Mouse (Mus musculus) ES-Bruce4 (cell line): Measurements from ENCODE around the gene Cacng5. TPM values are rescaled to one million over a fixed set of nuclear protein-coding genes. Genes with fewer than 3 reads are reported as not detected.

Source experiments
- H3K27ac ChIP-seq: 2 replicates; pipeline ENCODE4 v1.5.1; 2012; ENCODE audit warnings: low read length, inconsistent platforms; ENCODE audit not compliant: insufficient read depth
- H3K27me3 ChIP-seq: 2 replicates; pipeline ENCODE4 v1.6.1; 2012; ENCODE audit warnings: mild to moderate bottlenecking, low read length, inconsistent platforms; ENCODE audit not compliant: control insufficient read depth, poor library complexity, insufficient read depth, severe bottlenecking
- H3K36me3 ChIP-seq: 2 replicates; pipeline ENCODE4 v1.6.1; 2012; ENCODE audit warnings: inconsistent platforms, mild to moderate bottlenecking, low read length, moderate library complexity; ENCODE audit not compliant: control insufficient read depth, poor library complexity, insufficient read depth, severe bottlenecking
- H3K4me1 ChIP-seq: one replicate; pipeline ENCODE4 v1.8.1; 2011; ENCODE audit warnings: low read length; ENCODE audit not compliant: control insufficient read depth, insufficient read depth
- H3K4me3 ChIP-seq: 2 replicates; pipeline ENCODE4 v1.5.1; 2011; ENCODE audit warnings: low read depth, mild to moderate bottlenecking, low read length
- H3K9ac ChIP-seq: 2 replicates; pipeline ENCODE4 v1.6.1; 2012; ENCODE audit warnings: low read depth, mild to moderate bottlenecking, inconsistent platforms; ENCODE audit not compliant: poor library complexity, severe bottlenecking
- H3K9me3 ChIP-seq: replicated peaks from 2 replicates; pipeline ENCODE4 v1.6.1; 2012; ENCODE audit warnings: mild to moderate bottlenecking, low read length, inconsistent platforms; ENCODE audit not compliant: control insufficient read depth, poor library complexity, insufficient read depth, severe bottlenecking
- CTCF ChIP-seq: IDR thresholded peaks from one replicate; pipeline ENCODE4 v1.8.1; 2011; ENCODE audit warnings: low read depth, low read length
- EP300 ChIP-seq: IDR thresholded peaks from 2 replicates; pipeline ENCODE4 v1.6.1; 2011; ENCODE audit warnings: low read depth, low read length; ENCODE audit not compliant: insufficient read depth
- POLR2A ChIP-seq: IDR thresholded peaks from one replicate; pipeline ENCODE4 v1.8.1; 2011; ENCODE audit warnings: low read length; ENCODE audit not compliant: insufficient read depth
- polyA plus RNA-seq: library from polyadenylated mRNA; stranded (reverse); fragments of >200 nt; gene quantifications from 2 replicates; pipeline ENCODE4 v1.2.4, GENCODE M21; 2011; ENCODE audit warnings: low read depth; ENCODE audit not compliant: missing spikeins, insufficient read depth, insufficient read length

The Cacng5 gene
- polyA plus RNA-seq, 1 experiment, result 0.37 TPM

- TF ChIP-seq CTCF, result no peak
- TF ChIP-seq POLR2A, result no peak
- TF ChIP-seq EP300, result no peak
- H3K27me3 ChIP-seq, result no peaks in the 10 kb centered on the region
- no peak overlapping the region for H3K4me3 ChIP-seq
- H3K27ac ChIP-seq, result no peak overlapping the region
- H3K4me1 ChIP-seq, result no peaks in the 10 kb centered on the region
- H3K9me3 ChIP-seq, result no peaks in the 10 kb centered on the region
- H3K36me3 ChIP-seq, result no peaks in the 10 kb centered on the region
- H3K9ac ChIP-seq, result no peak overlapping the region
Measured at GRCm38 (mm10) chr11:107947951-107948350, 33.1 kb upstream of the Cacng5 start.

GRCm38 (mm10) chr11:107946823-107947222, 32.0 kb upstream of the Cacng5 start:
- Histone ChIP-seq H3K27ac (no peak overlapping the region), H3K9ac (no peak overlapping the region), H3K4me1 (no peaks in the 10 kb centered on the region), H3K9me3 (no peaks in the 10 kb centered on the region), H3K4me3 (no peak overlapping the region), H3K36me3 (no peaks in the 10 kb centered on the region), H3K27me3 (no peaks in the 10 kb centered on the region)
- TF ChIP-seq EP300 (no peak), CTCF (no peak), POLR2A (no peak)

GRCm38 (mm10) chr11:107936929-107937328, 22.1 kb upstream of the Cacng5 start:
- Histone ChIP-seq H3K27ac (no peak overlapping the region), H3K36me3 (no peaks in the 10 kb centered on the region), H3K27me3 (no peaks in the 10 kb centered on the region; the same call in 1 of the 2 replicates), H3K4me1 (no peaks in the 10 kb centered on the region), H3K9ac (no peak overlapping the region), H3K9me3 (peaks cover 11% of the 10 kb centered on the region), H3K4me3 (no peak overlapping the region)
- TF ChIP-seq EP300 (no peak), CTCF (no peak), POLR2A (no peak)

GRCm38 (mm10) chr11:107931721-107932120, 16.9 kb upstream of the Cacng5 start:
- H3K4me3 ChIP-seq, result no peak overlapping the region
- H3K27ac ChIP-seq, result no peak overlapping the region
- no peak overlapping the region for H3K9ac ChIP-seq
- H3K4me1 ChIP-seq, result no peaks in the 10 kb centered on the region
- H3K36me3 ChIP-seq, result no peaks in the 10 kb centered on the region
- H3K27me3 ChIP-seq, result no peaks in the 10 kb centered on the region
- TF ChIP-seq EP300 (no peak), CTCF (no peak), POLR2A (no peak)
- H3K9me3 ChIP-seq, result no peaks in the 10 kb centered on the region

- Histone ChIP-seq H3K4me1 (no peaks in the 10 kb centered on the region), H3K4me3 (no peak overlapping the region), H3K9ac (no peak overlapping the region), H3K27me3 (no peaks in the 10 kb centered on the region), H3K36me3 (no peaks in the 10 kb centered on the region), H3K9me3 (no peaks in the 10 kb centered on the region), H3K27ac (no peak overlapping the region)
- no peak for TF ChIP-seq CTCF
- no peak for TF ChIP-seq POLR2A
- no peak for TF ChIP-seq EP300
Measured at GRCm38 (mm10) chr11:107931288-107931687, 16.4 kb upstream of the Cacng5 start.

GRCm38 (mm10) chr11:107929712-107930111, 14.9 kb upstream of the Cacng5 start:
- no peak overlapping the region for H3K27ac ChIP-seq
- no peak overlapping the region for H3K4me3 ChIP-seq
- TF ChIP-seq EP300 (no peak), POLR2A (no peak), CTCF (no peak)
- H3K36me3 ChIP-seq, result no peaks in the 10 kb centered on the region
- no peaks in the 10 kb centered on the region for H3K9me3 ChIP-seq
- no peak overlapping the region for H3K9ac ChIP-seq
- no peaks in the 10 kb centered on the region for H3K4me1 ChIP-seq
- H3K27me3 ChIP-seq, result no peaks in the 10 kb centered on the region
